Mouse (Mus musculus): ENCODE measurements around the gene 1700037C18Rik. TPM values are rescaled to one million over a fixed set of nuclear protein-coding genes. Genes with fewer than 3 reads are reported as not detected.

Gene 1700037C18Rik
- polyA plus RNA-seq, 1 experiment: 9.1 TPM

DNA sequence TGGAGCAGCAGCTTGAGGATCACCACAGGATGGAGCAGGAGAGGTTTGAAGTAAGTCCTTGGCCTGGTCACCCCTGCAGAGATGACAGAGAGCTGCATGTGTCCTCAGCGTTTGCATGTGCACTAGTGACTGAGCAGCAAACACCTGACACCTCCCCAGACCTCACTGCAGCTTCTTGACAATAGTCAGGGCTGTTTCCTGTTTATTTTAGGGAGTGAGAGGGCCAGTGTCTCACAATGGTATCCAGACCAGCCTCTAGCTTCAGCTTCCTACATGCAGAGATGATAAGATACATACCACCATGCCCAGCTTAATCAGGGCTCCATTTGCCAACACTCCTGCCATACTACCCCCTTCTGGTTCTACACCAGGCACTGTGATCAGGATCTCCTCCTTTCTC, 20.1 kb upstream of the 1700037C18Rik start:
- Histone ChIP-seq H3K27ac (ENCODE audit: insufficient read depth, low read depth, low read length) (no peak overlapping the region), H3K4me1 (ENCODE audit: control insufficient read depth, insufficient read depth, insufficient read length, low read length) (no peaks in the 10 kb centered on the region), H3K27me3 (ENCODE audit: control insufficient read depth, insufficient read depth, low read length) (no peaks in the 10 kb centered on the region), H3K4me3 (ENCODE audit: low read depth, low read length) (no peak overlapping the region), H3K36me3 (ENCODE audit: control insufficient read depth, insufficient read depth, low read length) (peaks cover 27% of the 10 kb centered on the region)
- 22% methylated on average over 1 of the region's 1 CpGs for WGBS
- TF ChIP-seq CTCF (IDR thresholded peaks at IDR 0.05; ENCODE audit: extremely low read depth, insufficient read length, insufficient replicate concordance, low read depth, low read length) (no peak), POLR2A (IDR thresholded peaks at IDR 0.05; ENCODE audit: low read depth, low read length) (no peak)

DNA sequence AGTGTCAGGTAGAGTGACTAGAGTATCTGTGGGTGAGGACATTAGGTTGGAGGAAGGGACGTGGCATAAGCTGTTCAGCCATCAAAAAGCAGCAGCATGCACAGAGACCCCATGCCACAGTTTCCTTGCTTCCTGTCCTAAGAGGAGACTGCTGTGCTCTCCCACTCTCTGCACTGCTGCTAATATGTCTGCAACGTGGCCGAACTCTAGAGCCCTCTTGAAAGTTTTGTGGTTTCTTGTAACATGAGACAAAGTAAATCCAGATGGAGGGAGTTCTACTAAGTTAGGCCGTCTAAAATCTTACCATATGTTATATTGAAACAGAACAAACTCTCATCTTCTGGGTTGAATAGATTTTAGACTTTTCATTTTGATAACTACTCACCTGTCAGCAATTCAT, 15.5 kb upstream of the 1700037C18Rik start:
- H3K36me3 ChIP-seq (ENCODE audit: control insufficient read depth, insufficient read depth, low read length): peaks cover 45% of the 10 kb centered on the region
- H3K4me1 ChIP-seq (ENCODE audit: control insufficient read depth, insufficient read depth, insufficient read length, low read length): no peaks in the 10 kb centered on the region
- TF ChIP-seq POLR2A (IDR thresholded peaks at IDR 0.05; ENCODE audit: low read depth, low read length) (no peak), CTCF (IDR thresholded peaks at IDR 0.05; ENCODE audit: extremely low read depth, insufficient read length, insufficient replicate concordance, low read depth, low read length) (no peak)
- H3K4me3 ChIP-seq (ENCODE audit: low read depth, low read length): no peak overlapping the region
- H3K27me3 ChIP-seq (ENCODE audit: control insufficient read depth, insufficient read depth, low read length): no peaks in the 10 kb centered on the region
- H3K27ac ChIP-seq (ENCODE audit: insufficient read depth, low read depth, low read length): no peak overlapping the region
- 87% methylated on average over 4 of the region's 4 CpGs for WGBS

DNA sequence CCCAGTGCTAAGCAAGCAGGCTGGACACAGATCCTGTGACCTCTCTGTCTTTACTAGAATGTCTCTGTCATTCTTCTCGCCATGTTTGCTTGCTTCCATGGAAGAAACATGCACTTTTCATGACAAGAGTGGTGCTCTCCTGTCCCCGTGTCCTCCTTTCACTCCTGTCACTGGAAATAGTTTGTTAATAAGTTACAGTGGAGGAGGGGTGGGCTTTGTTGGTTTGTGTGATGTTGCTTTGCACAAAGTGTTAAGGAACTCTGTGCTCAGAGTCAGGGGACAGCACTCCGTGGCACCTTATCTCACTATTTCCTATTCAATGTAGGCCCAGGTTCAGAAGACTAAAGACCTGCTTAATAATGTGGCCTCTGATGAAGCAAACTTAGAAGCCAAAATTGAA, 15.0 kb upstream of the 1700037C18Rik start:
- no peaks in the 10 kb centered on the region for H3K27me3 ChIP-seq (ENCODE audit: control insufficient read depth, insufficient read depth, low read length)
- WGBS: 90% methylated on average over 3 of the region's 3 CpGs
- H3K4me1 ChIP-seq (ENCODE audit: control insufficient read depth, insufficient read depth, insufficient read length, low read length): no peaks in the 10 kb centered on the region
- peaks cover 46% of the 10 kb centered on the region for H3K36me3 ChIP-seq (ENCODE audit: control insufficient read depth, insufficient read depth, low read length)
- H3K27ac ChIP-seq (ENCODE audit: insufficient read depth, low read depth, low read length): no peak overlapping the region
- no peak for TF ChIP-seq CTCF (IDR thresholded peaks at IDR 0.05; ENCODE audit: extremely low read depth, insufficient read length, insufficient replicate concordance, low read depth, low read length)
- TF ChIP-seq POLR2A (IDR thresholded peaks at IDR 0.05; ENCODE audit: low read depth, low read length): no peak
- H3K4me3 ChIP-seq (ENCODE audit: low read depth, low read length): no peak overlapping the region

DNA sequence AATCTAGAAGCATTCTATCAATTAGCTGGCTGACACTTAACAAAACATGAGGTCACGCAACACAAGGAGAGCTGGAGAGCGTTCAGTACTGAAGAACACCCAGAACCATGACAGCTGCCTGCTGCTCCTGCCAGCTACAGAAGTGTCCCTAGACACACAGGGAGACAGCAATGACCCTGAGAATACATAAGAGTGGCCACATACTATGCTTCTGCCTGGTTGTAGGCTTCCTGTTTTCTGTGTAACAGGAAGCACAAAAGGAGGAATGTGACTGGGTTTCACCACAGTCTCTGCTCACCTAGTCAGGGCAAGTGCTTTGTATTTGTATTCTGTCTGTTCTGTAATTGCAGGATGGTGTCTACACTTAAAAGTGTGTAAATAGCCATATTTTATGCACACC, 12.3 kb upstream of the 1700037C18Rik start:
- no peaks in the 10 kb centered on the region for H3K4me1 ChIP-seq (ENCODE audit: control insufficient read depth, insufficient read depth, insufficient read length, low read length)
- no peak overlapping the region for H3K4me3 ChIP-seq (ENCODE audit: low read depth, low read length)
- 92% methylated on average over 2 of the region's 2 CpGs for WGBS
- H3K36me3 ChIP-seq (ENCODE audit: control insufficient read depth, insufficient read depth, low read length): peaks cover 42% of the 10 kb centered on the region
- TF ChIP-seq POLR2A (IDR thresholded peaks at IDR 0.05; ENCODE audit: low read depth, low read length) (no peak), CTCF (IDR thresholded peaks at IDR 0.05; ENCODE audit: extremely low read depth, insufficient read length, insufficient replicate concordance, low read depth, low read length) (no peak)
- no peaks in the 10 kb centered on the region for H3K27me3 ChIP-seq (ENCODE audit: control insufficient read depth, insufficient read depth, low read length)
- H3K27ac ChIP-seq (ENCODE audit: insufficient read depth, low read depth, low read length): no peak overlapping the region

DNA sequence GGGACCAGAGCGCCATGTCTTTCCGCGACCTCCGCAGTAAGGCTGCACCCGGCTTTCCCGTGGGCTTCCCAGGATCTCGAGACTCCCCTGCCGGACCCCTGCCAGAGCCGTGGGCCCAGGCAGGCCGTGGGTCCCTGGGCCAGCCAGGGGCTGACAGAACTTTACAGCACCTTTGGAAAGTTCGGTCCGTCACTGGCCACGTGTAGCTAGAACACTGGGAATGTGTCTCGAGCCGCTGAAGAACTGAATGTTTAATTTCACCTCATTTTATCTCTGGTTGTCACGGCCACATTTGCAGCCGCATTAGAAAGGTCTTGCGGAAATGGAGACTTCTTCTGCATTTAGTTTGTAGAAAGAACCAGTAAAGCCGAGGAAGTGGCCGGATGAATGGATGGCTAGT, 629 bp upstream of the 1700037C18Rik start:
- Histone ChIP-seq H3K27me3 (ENCODE audit: control insufficient read depth, insufficient read depth, low read length) (no peaks in the 10 kb centered on the region), H3K36me3 (ENCODE audit: control insufficient read depth, insufficient read depth, low read length) (peaks cover 24% of the 10 kb centered on the region), H3K27ac (ENCODE audit: insufficient read depth, low read depth, low read length) (no peak overlapping the region), H3K4me3 (ENCODE audit: low read depth, low read length) (peak overlapping the region; percentile 71), H3K4me1 (ENCODE audit: control insufficient read depth, insufficient read depth, insufficient read length, low read length) (no peaks in the 10 kb centered on the region)
- TF ChIP-seq CTCF (IDR thresholded peaks at IDR 0.05; ENCODE audit: extremely low read depth, insufficient read length, insufficient replicate concordance, low read depth, low read length) (no peak), POLR2A (IDR thresholded peaks at IDR 0.05; ENCODE audit: low read depth, low read length) (no peak)
- 2% methylated on average over 20 of the region's 20 CpGs for WGBS

DNA sequence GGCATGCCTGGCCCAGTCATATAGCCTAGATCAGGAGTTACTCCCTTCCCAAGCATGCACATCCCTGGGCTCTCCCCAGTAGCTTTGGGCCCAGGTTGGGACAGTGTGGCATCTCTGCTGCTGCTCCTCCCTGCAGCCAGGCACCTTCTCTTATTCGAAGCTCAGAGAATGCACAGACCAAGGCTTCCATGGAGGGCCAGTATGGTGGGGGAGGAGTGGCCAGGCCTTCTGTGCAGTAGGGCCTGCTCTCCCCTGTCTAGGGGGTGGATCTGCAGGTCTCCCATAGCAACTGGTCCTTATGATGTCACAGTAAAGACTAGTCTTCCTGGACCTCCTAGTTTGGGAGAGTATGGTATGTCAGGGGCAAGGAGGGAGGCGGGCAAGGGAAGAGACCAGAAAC, 1.0 kb downstream of the 1700037C18Rik start:
- peaks cover 29% of the 10 kb centered on the region for H3K36me3 ChIP-seq (ENCODE audit: control insufficient read depth, insufficient read depth, low read length)
- no peaks in the 10 kb centered on the region for H3K27me3 ChIP-seq (ENCODE audit: control insufficient read depth, insufficient read depth, low read length)
- no peak overlapping the region for H3K27ac ChIP-seq (ENCODE audit: insufficient read depth, low read depth, low read length)
- TF ChIP-seq CTCF (IDR thresholded peaks at IDR 0.05; ENCODE audit: extremely low read depth, insufficient read length, insufficient replicate concordance, low read depth, low read length) (no peak), POLR2A (IDR thresholded peaks at IDR 0.05; ENCODE audit: low read depth, low read length) (no peak)
- H3K4me1 ChIP-seq (ENCODE audit: control insufficient read depth, insufficient read depth, insufficient read length, low read length): no peaks in the 10 kb centered on the region
- 64% methylated on average over 2 of the region's 2 CpGs for WGBS
- no peak overlapping the region for H3K4me3 ChIP-seq (ENCODE audit: low read depth, low read length)

DNA sequence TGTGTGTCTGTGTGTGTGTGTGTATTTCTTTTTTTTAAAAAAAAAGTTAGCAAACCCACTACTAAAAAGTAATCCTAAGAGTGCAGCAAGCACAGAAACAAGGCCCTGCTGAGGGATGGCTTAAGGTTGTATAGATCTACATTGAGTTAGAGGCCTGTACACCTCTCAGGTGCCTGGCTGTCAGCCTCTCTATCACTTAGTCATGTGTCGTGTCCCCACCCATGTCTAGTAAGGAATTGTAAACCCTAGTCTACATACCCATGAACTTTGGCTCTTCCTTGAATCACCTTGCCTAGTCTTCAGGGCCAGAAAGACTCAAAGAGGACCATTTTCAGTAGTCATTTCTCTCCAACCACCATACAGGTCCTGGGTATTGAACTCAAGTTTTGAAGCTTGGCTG, 11.9 kb downstream of the 1700037C18Rik start:
- H3K27ac ChIP-seq (ENCODE audit: insufficient read depth, low read depth, low read length): peak overlapping the region; percentile 62; the same call in 1 of the 2 replicates

More for the DNA sequence above, 11.9 kb downstream of the 1700037C18Rik start:
- H3K36me3 ChIP-seq (ENCODE audit: control insufficient read depth, insufficient read depth, low read length): peaks cover 39% of the 10 kb centered on the region
- 35% methylated on average over 1 of the region's 1 CpGs for WGBS
- peaks cover 8% of the 10 kb centered on the region; the same call in 1 of the 2 replicates for H3K4me1 ChIP-seq (ENCODE audit: control insufficient read depth, insufficient read depth, insufficient read length, low read length)
- TF ChIP-seq POLR2A (IDR thresholded peaks at IDR 0.05; ENCODE audit: low read depth, low read length) (no peak), CTCF (IDR thresholded peaks at IDR 0.05; ENCODE audit: extremely low read depth, insufficient read length, insufficient replicate concordance, low read depth, low read length) (no peak)
- no peaks in the 10 kb centered on the region for H3K27me3 ChIP-seq (ENCODE audit: control insufficient read depth, insufficient read depth, low read length)
- no peak overlapping the region for H3K4me3 ChIP-seq (ENCODE audit: low read depth, low read length)

All from small intestine, adult 2 months (tissue).